Mouse (Mus musculus) adrenal gland, adult 18-20 months (tissue): Measurements from ENCODE around the gene Rad52. TPM values are rescaled to one million over a fixed set of nuclear protein-coding genes. Genes with fewer than 3 reads are reported as not detected.

ENCODE experiments used
- DNase-seq, 2 experiments: peaks; one replicate each; pipeline ENCODE4 v3.0.0; 2021 to 2022; ENCODE audit warnings: low spot score in 2 of 2
- long read RNA-seq, 2 experiments: library from polyadenylated mRNA; stranded (forward); transcript quantifications; one replicate each; pipeline ENCODE4 v2.0.0; 2021
- total RNA-seq, 2 experiments: library from RNA; stranded (reverse); gene quantifications; 1 replicate in 1 of 2; 2 replicates in 1 of 2; pipeline ENCODE4 v1.2.3; 2021

The Rad52 gene
- 10 to 100 TPM; 15.3 to 16.7 TPM for total RNA-seq
- long read RNA-seq, experiment 1, partial matches to known transcripts, result 0 of 7 reads
- long read RNA-seq, experiment 1, other reads (novel, unspliced or antisense), result 3 of 7 reads
- long read RNA-seq, experiment 2, transcript Rad52-212 (12 exons, 1,693 nt), result major isoform, 7 of 16 reads
- long read RNA-seq, experiment 2, partial matches to known transcripts, result 1 of 16 reads
- long read RNA-seq, experiment 2, other reads (novel, unspliced or antisense), result 5 of 16 reads

GRCm38 (mm10) chr6:119902204-119903080, at the start of gene Rad52:
Rad52 (plus strand) TSS chr6:119902698.
- peak; percentile 77 to 78 for DNase-seq

GRCm38 (mm10) chr6:119854156-119854555, 48.3 kb upstream of the Rad52 start:
- DNase-seq, result no peak

- DNase-seq, result no peak
Observed at GRCm38 (mm10) chr6:119855471-119855870, 47.0 kb upstream of the Rad52 start.

GRCm38 (mm10) chr6:119860236-119860635, 42.3 kb upstream of the Rad52 start:
- no peak for DNase-seq

- DNase-seq, result no peak
Observed at GRCm38 (mm10) chr6:119861519-119861918, 41.0 kb upstream of the Rad52 start.

- DNase-seq, result peak in 1 of 2 experiments; percentile 34
Observed at GRCm38 (mm10) chr6:119864341-119865034, 38.0 kb upstream of the Rad52 start.

GRCm38 (mm10) chr6:119883151-119883550, 19.3 kb upstream of the Rad52 start:
- DNase-seq, result no peak

- no peak for DNase-seq
Observed at GRCm38 (mm10) chr6:119892711-119893110, 9.8 kb upstream of the Rad52 start.

- DNase-seq, result no peak
Observed at GRCm38 (mm10) chr6:119903081-119903789, 737 bp downstream of the Rad52 start.

GRCm38 (mm10) chr6:119905461-119905860, 3.0 kb downstream of the Rad52 start:
- no peak for DNase-seq

GRCm38 (mm10) chr6:119912046-119912445, 9.5 kb downstream of the Rad52 start:
- no peak for DNase-seq

GRCm38 (mm10) chr6:119915710-119916109, 13.2 kb downstream of the Rad52 start:
- no peak for DNase-seq

- peak in 1 of 2 experiments; percentile 24 for DNase-seq
Observed at GRCm38 (mm10) chr6:119918561-119919181, 16.2 kb downstream of the Rad52 start.

GRCm38 (mm10) chr6:119922136-119922535, 19.6 kb downstream of the Rad52 start:
- no peak for DNase-seq

GRCm38 (mm10) chr6:119922544-119922943, 20.0 kb downstream of the Rad52 start:
- DNase-seq, result no peak

GRCm38 (mm10) chr6:119924235-119925005, 21.9 kb downstream of the Rad52 start:
- DNase-seq, result peak in 1 of 2 experiments; percentile 12
